Mouse (Mus musculus) CH12.LX (cell line): Measurements from ENCODE around the gene Kirrel3. TPM values are rescaled to one million over a fixed set of nuclear protein-coding genes. Genes with fewer than 3 reads are reported as not detected.

Experiments
- DNase-seq: peaks from one replicate; pipeline ENCODE4 v3.0.0-alpha.2; 2013; ENCODE audit errors: extremely low read depth
- H3K27ac ChIP-seq: 2 replicates; pipeline ENCODE4 v1.5.1; 2012; ENCODE audit warnings: low read depth, mild to moderate bottlenecking, control low read depth, moderate library complexity; ENCODE audit not compliant: insufficient read depth
- H3K27me3 ChIP-seq: replicated peaks from 2 replicates; pipeline ENCODE3; 2012; ENCODE audit warnings: inconsistent platforms
- H3K36me3 ChIP-seq, 2 experiments: replicated peaks in 1 of 2; 2 replicates each; pipeline versions ENCODE3 to v1.6.1; 2012; ENCODE audit warnings: inconsistent platforms in 1 of 2, low read length in 1 of 2, mild to moderate bottlenecking in 1 of 2, mixed read lengths in 1 of 2, moderate library complexity in 1 of 2; ENCODE audit not compliant: control insufficient read depth in 1 of 2, insufficient read depth in 1 of 2
- H3K4me1 ChIP-seq, 2 experiments: 2 replicates each; pipeline ENCODE4 v1.6.1; 2012; ENCODE audit warnings: inconsistent platforms in 1 of 2, moderate library complexity in 1 of 2; ENCODE audit not compliant: insufficient read depth in 2 of 2, control insufficient read depth in 1 of 2
- H3K4me2 ChIP-seq: 2 replicates; pipeline ENCODE4 v1.6.1; 2012; ENCODE audit warnings: low read depth, mild to moderate bottlenecking, control low read depth; ENCODE audit not compliant: poor library complexity, insufficient read depth, severe bottlenecking
- H3K4me3 ChIP-seq, 3 experiments: fragments of 150-350 bp in 1 of 3; sonication (generic) in 1 of 3; replicated peaks in 1 of 3; 2 replicates each; pipeline versions ENCODE3 to v1.5.1; 2011 to 2012; ENCODE audit warnings: low read depth in 2 of 3, low read length in 2 of 3, mild to moderate bottlenecking in 2 of 3, moderate library complexity in 2 of 3, control low read depth in 1 of 3, improper control_type of control experiment in 1 of 3, inconsistent platforms in 1 of 3, mixed read lengths in 1 of 3; ENCODE audit not compliant: poor library complexity in 1 of 3
- H3K79me2 ChIP-seq: replicated peaks from 2 replicates; pipeline ENCODE4 v1.6.1; 2012; ENCODE audit warnings: mild to moderate bottlenecking, moderate library complexity; ENCODE audit not compliant: control insufficient read depth, poor library complexity, insufficient read depth, severe bottlenecking; ENCODE audit errors: extremely low read depth
- H3K9ac ChIP-seq: 2 replicates; pipeline ENCODE4 v1.6.1; 2012; ENCODE audit warnings: low read depth, mild to moderate bottlenecking, control low read depth, moderate library complexity; ENCODE audit not compliant: insufficient read depth
- H3K9me3 ChIP-seq: replicated peaks from 2 replicates; pipeline ENCODE3; 2012; ENCODE audit warnings: low read length, inconsistent platforms, mixed read lengths
- CHD2 ChIP-seq: IDR thresholded peaks from 2 replicates; pipeline ENCODE4 v1.6.1; 2011; ENCODE audit warnings: low read length, improper control_type of control experiment
- CTCF ChIP-seq, 2 experiments: IDR thresholded peaks in 1 of 2; conservative IDR thresholded peaks in 1 of 2; 2 replicates each; pipeline ENCODE4 v1.5.1; 2011 to 2012; ENCODE audit warnings: low read depth in 2 of 2, low read length in 2 of 2, improper control_type of control experiment in 1 of 2, inconsistent platforms in 1 of 2, mild to moderate bottlenecking in 1 of 2, moderate library complexity in 1 of 2
- ELF1 ChIP-seq: IDR thresholded peaks from 2 replicates; pipeline ENCODE4 v1.6.1; 2014; ENCODE audit warnings: low read depth, mild to moderate bottlenecking, inconsistent platforms, low read length, improper control_type of control experiment
- ETS1 ChIP-seq: conservative IDR thresholded peaks from 2 replicates; pipeline ENCODE4 v1.6.1; 2012; ENCODE audit warnings: low read depth, mild to moderate bottlenecking, inconsistent platforms, low read length, improper control_type of control experiment, moderate library complexity
- GABPA ChIP-seq: IDR thresholded peaks from 2 replicates; pipeline ENCODE4 v1.6.1; 2012; ENCODE audit warnings: low read depth, low read length, improper control_type of control experiment, inconsistent platforms; ENCODE audit not compliant: insufficient replicate concordance
- HCFC1 ChIP-seq: IDR thresholded peaks from 2 replicates; pipeline ENCODE4 v1.6.1; 2012; ENCODE audit warnings: low read depth, mild to moderate bottlenecking, inconsistent platforms, low read length, improper control_type of control experiment
- IRF4 ChIP-seq: IDR thresholded peaks from 2 replicates; pipeline ENCODE4 v1.6.1; 2014; ENCODE audit warnings: low read depth, mild to moderate bottlenecking, inconsistent platforms, low read length, improper control_type of control experiment
- JUND ChIP-seq: conservative IDR thresholded peaks from 2 replicates; pipeline ENCODE4 v1.6.1; 2011; ENCODE audit warnings: low read depth, low read length, improper control_type of control experiment
- KAT2A ChIP-seq: IDR thresholded peaks from 2 replicates; pipeline ENCODE4 v1.6.1; 2012; ENCODE audit warnings: low read length, improper control_type of control experiment, inconsistent platforms; ENCODE audit not compliant: insufficient replicate concordance
- MAFK ChIP-seq: IDR thresholded peaks from 2 replicates; pipeline ENCODE4 v1.6.1; 2011; ENCODE audit warnings: low read length, improper control_type of control experiment; ENCODE audit not compliant: insufficient replicate concordance
- MAX ChIP-seq: IDR thresholded peaks from 2 replicates; pipeline ENCODE4 v1.6.1; 2011; ENCODE audit warnings: low read length, improper control_type of control experiment
- MAZ ChIP-seq: IDR thresholded peaks from 2 replicates; pipeline ENCODE4 v1.6.1; 2012; ENCODE audit warnings: low read depth, mild to moderate bottlenecking, inconsistent platforms, low read length, improper control_type of control experiment, moderate library complexity
- MEF2A ChIP-seq: IDR thresholded peaks from 2 replicates; pipeline ENCODE4 v1.6.1; 2014; ENCODE audit warnings: low read depth, mild to moderate bottlenecking, inconsistent platforms, low read length, improper control_type of control experiment, borderline replicate concordance
- MXI1 ChIP-seq: IDR thresholded peaks from 2 replicates; pipeline ENCODE4 v1.6.1; 2011; ENCODE audit warnings: mild to moderate bottlenecking, low read depth, low read length, improper control_type of control experiment
- NELFE ChIP-seq: IDR thresholded peaks from 2 replicates; pipeline ENCODE4 v1.6.1; 2011; ENCODE audit warnings: low read depth, low read length, improper control_type of control experiment
- POLR2A ChIP-seq: IDR thresholded peaks from 2 replicates; pipeline ENCODE4 v1.6.1; 2011; ENCODE audit warnings: low read depth, mild to moderate bottlenecking, improper control_type of control experiment, low read length
- RAD21 ChIP-seq: IDR thresholded peaks from 2 replicates; pipeline ENCODE4 v1.6.1; 2011; ENCODE audit warnings: low read depth, mild to moderate bottlenecking, low read length, improper control_type of control experiment, moderate library complexity
- SMC3 ChIP-seq: IDR thresholded peaks from 2 replicates; pipeline ENCODE4 v1.6.1; 2011; ENCODE audit warnings: low read depth, low read length, improper control_type of control experiment
- TBP ChIP-seq: conservative IDR thresholded peaks from 2 replicates; pipeline ENCODE4 v1.6.1; 2011; ENCODE audit warnings: low read depth, low read length, improper control_type of control experiment
- TCF12 ChIP-seq: IDR thresholded peaks from 2 replicates; pipeline ENCODE4 v1.6.1; 2014; ENCODE audit warnings: low read depth, mild to moderate bottlenecking, inconsistent platforms, low read length, improper control_type of control experiment
- USF1 ChIP-seq: IDR thresholded peaks from 2 replicates; pipeline ENCODE4 v1.6.1; 2014; ENCODE audit warnings: low read depth, mild to moderate bottlenecking, inconsistent platforms, low read length, improper control_type of control experiment
- USF2 ChIP-seq: conservative IDR thresholded peaks from 2 replicates; pipeline ENCODE4 v1.6.1; 2011; ENCODE audit warnings: low read depth, low read length, improper control_type of control experiment
- ZKSCAN1 ChIP-seq: IDR thresholded peaks from 2 replicates; pipeline ENCODE4 v1.6.1; 2012; ENCODE audit warnings: low read depth, inconsistent platforms, low read length, improper control_type of control experiment, borderline replicate concordance
- ZNF384 ChIP-seq: IDR thresholded peaks from 2 replicates; pipeline ENCODE4 v1.6.1; 2012; ENCODE audit warnings: low read depth, low read length, improper control_type of control experiment, inconsistent platforms
- dilution Hi-C: fragments of 300-500 bp; cut with MboI; formaldehyde crosslinking; loops from 2 replicates; pipeline ENCODE4 v1.14.3; 2020; ENCODE audit warnings: low sequenced_read_pairs; ENCODE audit not compliant: extremely low pct_unique_long_range_greater_than_20kb, extremely low pct_ligation_motif_present
- in situ Hi-C: fragments of 300-500 bp; cut with MboI; formaldehyde crosslinking; loops from 3 replicates; pipeline ENCODE4 v1.14.3; 2019; ENCODE audit warnings: low sequenced_read_pairs, low pct_ligation_motif_present, low pct_unique_long_range_greater_than_20kb, mixed read lengths
- polyA plus RNA-seq: library from polyadenylated mRNA; unstranded; fragments of >175 nt; gene quantifications from 2 replicates; pipeline ENCODE4 v1.2.1, GENCODE M21; 2012; ENCODE audit warnings: low read depth; ENCODE audit not compliant: insufficient read length
- total RNA-seq, 2 experiments: library from RNA; depleted of rRNA; stranded (reverse); fragments of 300-350 nt in 1 of 2; fragments of >200 nt in 1 of 2; gene quantifications; 2 replicates each; pipeline ENCODE4 v1.2.3; 2012 to 2014

The Kirrel3 gene
- total and polyA plus RNA-seq, 3 experiments, result not detected

DNA sequence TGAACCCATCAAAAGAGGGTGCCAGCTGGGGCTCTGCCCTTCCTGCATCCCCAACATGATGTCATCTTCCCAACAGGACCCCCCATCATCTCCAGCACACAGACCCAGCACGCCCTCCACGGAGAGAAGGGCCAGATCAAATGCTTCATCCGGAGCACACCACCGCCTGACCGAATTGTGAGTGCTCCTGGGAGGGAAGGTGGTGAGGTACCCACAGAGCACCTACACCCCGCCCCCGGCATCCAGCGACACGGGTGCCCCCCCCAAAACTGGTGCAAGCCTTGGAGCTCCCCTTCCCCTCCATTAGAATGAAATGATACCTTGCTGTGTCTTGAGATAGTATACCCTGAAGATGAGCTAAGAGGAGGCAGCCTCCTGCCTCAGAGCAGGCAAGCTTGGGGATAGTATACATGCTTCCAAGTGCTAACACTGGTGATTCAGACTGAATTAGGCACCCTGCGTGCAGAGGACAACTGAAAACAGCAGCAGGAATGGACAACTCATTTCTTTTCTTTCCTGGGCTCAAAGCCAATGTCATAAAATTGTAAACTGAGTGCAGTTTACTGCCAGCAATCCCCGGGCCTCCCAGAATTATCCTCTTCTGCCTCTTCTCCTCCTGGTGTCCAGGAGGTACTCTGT is 534.4 kb downstream of the Kirrel3 start:
- dilution Hi-C loops (no loop called here), in situ Hi-C loops (loop anchor here (25.0 kb wide), 1 partner anchor 533 kb away; the partner anchor contains the start of gene Kirrel3)
- Histone ChIP-seq H3K4me2 (no peak overlapping the region), H3K9me3 (peaks cover 4% of the 10 kb centered on the region), H3K27me3 (peaks cover 11% of the 10 kb centered on the region), H3K27ac (no peak overlapping the region), H3K79me2 (no peaks in the 10 kb centered on the region), H3K4me3 (no peak overlapping the region), H3K9ac (no peak overlapping the region), H3K4me1 (peaks cover 0 to 10% of the 10 kb centered on the region in 2 experiments; a peak in 2 of 4 replicates), H3K36me3 (no peaks in the 10 kb centered on the region)
- no peak for TF ChIP-seq IRF4
- no peak for TF ChIP-seq KAT2A
- TF ChIP-seq TCF12, result no peak
- no peak for TF ChIP-seq ZKSCAN1
- TF ChIP-seq MXI1, result no peak
- TF ChIP-seq MAZ, result no peak
- no peak for TF ChIP-seq ETS1
- TF ChIP-seq RAD21, result no peak
- no peak for TF ChIP-seq SMC3
- TF ChIP-seq MAX, result no peak
- TF ChIP-seq HCFC1, result no peak
- no peak for TF ChIP-seq CTCF (conservative IDR thresholded peaks at IDR 0.05 in 1 of 2, IDR thresholded peaks at IDR 0.05 in 1 of 2; ENCODE audit: low read depth in 2 of 2, low read length in 2 of 2)
- no peak for TF ChIP-seq CHD2
- TF ChIP-seq POLR2A, result no peak
- DNase-seq, result no peak

DNA sequence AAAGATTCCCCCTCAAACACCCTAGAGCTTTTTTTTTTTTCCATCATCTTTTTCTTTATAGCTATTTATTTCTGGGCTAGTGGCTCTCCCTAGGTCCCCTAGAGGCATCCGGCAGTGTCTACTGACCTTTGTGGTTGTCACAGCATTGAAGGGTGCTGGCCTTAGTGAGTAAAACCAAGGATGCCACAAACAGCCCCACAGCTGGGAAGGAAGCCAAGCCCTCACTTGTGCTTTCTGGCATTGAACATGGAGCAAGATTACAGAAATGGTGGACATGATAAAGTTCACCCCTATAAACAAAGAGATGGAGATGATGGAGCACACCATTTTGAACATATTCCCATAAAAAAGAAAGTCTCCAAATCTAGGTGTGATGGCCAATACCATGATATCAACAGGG is 536.0 kb downstream of the Kirrel3 start:
- dilution Hi-C loops, result no loop called here
- TF ChIP-seq JUND (no peak), MEF2A (no peak), MAZ (no peak), ZNF384 (no peak), CHD2 (no peak), TBP (no peak), ZKSCAN1 (no peak), ELF1 (no peak), KAT2A (no peak), MAFK (no peak), MAX (no peak), NELFE (no peak), USF1 (no peak), GABPA (no peak), USF2 (no peak), IRF4 (no peak)
- Histone ChIP-seq H3K27me3 (peaks cover 11% of the 10 kb centered on the region), H3K4me3 (no peak overlapping the region), H3K9me3 (peaks cover 4% of the 10 kb centered on the region), H3K4me1 (peaks cover 0 to 6% of the 10 kb centered on the region in 2 experiments; a peak in 2 of 4 replicates), H3K9ac (no peak overlapping the region), H3K27ac (no peak overlapping the region), H3K36me3 (no peaks in the 10 kb centered on the region), H3K79me2 (no peaks in the 10 kb centered on the region), H3K4me2 (no peak overlapping the region)
- no peak for DNase-seq
- in situ Hi-C loops, result loop anchor here (25.0 kb wide), 1 partner anchor 534 kb away; the partner anchor contains the start of gene Kirrel3
